Mouse (Mus musculus) retina, embryonic 14.5 days (tissue): ENCODE results near the gene Slc22a17.

Source experiments
- DNase-seq: peaks from one replicate; pipeline ENCODE4 v3.0.0-alpha.2; 2015; ENCODE audit warnings: low spot score

The Slc22a17 gene

DNA sequence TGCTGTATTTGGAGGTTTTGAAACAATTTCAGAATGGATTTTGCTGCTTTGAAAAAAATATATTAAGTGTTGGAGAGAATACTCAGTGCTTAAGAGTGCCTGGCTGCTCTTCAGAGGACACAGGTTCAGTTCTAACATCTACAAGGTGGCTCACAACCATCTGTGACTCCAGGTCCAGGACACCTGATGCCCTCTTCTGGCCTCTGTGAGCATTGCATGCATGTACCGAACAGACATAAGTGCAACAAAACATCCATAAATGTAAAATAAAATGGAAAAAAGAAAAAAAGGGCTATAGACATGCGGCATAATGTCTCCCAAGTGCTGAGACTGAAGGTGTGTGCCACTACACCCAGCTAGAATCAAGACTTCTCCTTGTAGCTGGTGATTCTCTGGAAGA lies 52.4 kb downstream of the Slc22a17 start:
- peak; percentile 77 for DNase-seq

DNA sequence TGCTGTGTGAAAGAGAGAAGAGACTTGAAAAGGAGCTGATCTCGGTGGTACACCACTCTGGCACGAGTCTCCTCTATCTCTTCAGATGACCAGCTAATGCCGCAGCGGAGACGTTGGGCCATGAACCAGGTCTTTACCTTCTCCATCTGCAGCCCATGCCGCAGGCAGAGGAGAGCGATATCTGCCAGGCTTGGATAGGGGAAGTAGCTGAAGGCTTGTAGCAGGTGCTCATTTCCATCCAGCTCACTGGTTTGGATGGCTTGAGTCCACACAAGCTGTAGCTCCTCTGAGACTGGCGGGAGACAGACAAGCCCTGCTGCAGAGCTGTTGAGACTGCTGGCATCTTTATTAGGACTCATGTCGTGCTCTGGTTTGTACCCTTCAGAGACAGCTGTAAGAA lies 55.0 kb downstream of the Slc22a17 start:
- no peak for DNase-seq

GRCm38 (mm10) chr14:54856703-54857102 lies 56.2 kb downstream of the Slc22a17 start:
- DNase-seq: no peak
